Mouse (Mus musculus) lung, adult 2 months (tissue): ENCODE measurements at regions not wholly inside any gene's neighbourhood (a gene's known extent, or its start where the extent isn't known, plus 50 kb on each side); places are given as distances from the start of the nearest gene placed in this dataset.

Experiments
- CTCF ChIP-seq: fragments of 200-500 bp; IDR thresholded peaks from 2 replicates; pipeline ENCODE4 v1.5.1; 2011; ENCODE audit warnings: mild to moderate bottlenecking, low read length, control low read depth; ENCODE audit not compliant: insufficient read depth
- POLR2A ChIP-seq: fragments of 200-500 bp; IDR thresholded peaks from 2 replicates; pipeline ENCODE4 v1.6.1; 2011; ENCODE audit warnings: low read depth, mild to moderate bottlenecking, control low read depth, low read length, borderline replicate concordance; ENCODE audit errors: extremely low read depth

GRCm38 (mm10) chr19:15466713-15467112 lies 480.4 kb downstream of the Psat1 start:
- TF ChIP-seq CTCF (no peak), POLR2A (no peak)
